In the genomic region with DNA sequence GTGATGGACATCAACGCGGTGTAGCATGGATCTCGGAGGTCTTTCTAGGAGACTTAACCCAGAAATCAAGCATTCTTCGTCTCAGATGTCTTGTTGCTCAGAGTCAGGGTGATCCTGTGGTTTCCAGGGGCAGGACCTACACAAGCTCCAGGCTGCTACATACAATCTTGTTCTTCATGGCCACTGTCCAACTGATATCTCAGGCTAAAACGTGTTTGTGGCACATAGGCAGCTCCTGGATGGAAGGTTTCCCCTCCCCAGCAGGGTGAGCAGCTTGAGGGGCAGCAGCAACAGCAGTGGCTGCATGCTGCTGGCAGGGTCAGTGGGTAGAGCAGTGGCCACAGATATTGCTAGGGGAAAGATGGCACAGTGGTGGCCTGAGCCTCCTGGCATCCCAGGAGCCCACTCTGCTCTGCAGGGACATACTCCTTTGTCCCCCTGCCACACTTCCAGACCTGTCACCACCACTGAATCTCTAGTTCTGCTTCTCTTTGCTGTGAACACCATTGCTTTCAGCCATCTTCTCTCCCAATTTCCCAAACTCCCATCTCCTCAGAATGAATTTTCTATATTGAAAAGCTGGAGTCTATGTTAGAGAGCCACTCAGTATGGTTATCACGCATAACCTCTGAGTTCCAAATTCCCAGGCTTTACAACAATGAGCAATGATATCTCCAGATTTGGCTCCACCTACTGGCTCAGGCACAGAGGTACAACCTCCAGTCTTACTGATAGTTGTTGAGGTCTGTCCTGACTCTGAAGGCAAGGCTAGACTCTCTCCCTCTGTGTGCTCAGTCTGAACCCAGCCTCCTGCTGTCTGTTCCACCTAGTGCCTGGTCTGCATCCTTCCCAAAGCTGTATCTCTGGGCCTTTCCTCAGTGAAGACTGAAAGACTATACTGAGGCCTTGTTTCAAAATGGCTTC, we compare ENCODE assay signal across 8 mouse cellular contexts. TPM values are rescaled to one million over a fixed set of nuclear protein-coding genes. Genes with fewer than 3 reads are reported as not detected.
A peak's percentile ranks its signal among the peaks of the same experiment; 100 is the strongest.
DNase-seq lines count a peak whose midpoint lies in the region; ATAC-seq and TF ChIP-seq lines count a peak whose summit lies in the region.

No protein-coding gene starts in this region.

- no peak overlapping the region for H3K4me2 ChIP-seq in heart, embryonic 12.5 days
- H3K4me2 ChIP-seq in forebrain, embryonic 11.5 days (ENCODE audit: low read depth, low read length, severe bottlenecking), result no peak overlapping the region
- no peak overlapping the region for H3K4me2 ChIP-seq in kidney, embryonic 15.5 days

- H3K4me1 ChIP-seq in heart, embryonic 12.5 days (replicated peaks), result no peaks in the 10 kb centered on the region
- no peaks in the 10 kb centered on the region for H3K4me1 ChIP-seq in ES-E14 (ENCODE audit: control insufficient read depth in 2 of 2, insufficient read depth in 2 of 2, low read length in 2 of 2, poor library complexity in 1 of 2)
- H3K4me1 ChIP-seq in forebrain, embryonic 11.5 days (replicated peaks; ENCODE audit: control insufficient read depth, insufficient read depth, low read length), result no peaks in the 10 kb centered on the region
- no peaks in the 10 kb centered on the region for H3K4me1 ChIP-seq in kidney, embryonic 15.5 days

- H3K4me3 ChIP-seq in heart, embryonic 12.5 days, result no peak overlapping the region
- H3K4me3 ChIP-seq in ES-E14 (ENCODE audit: insufficient read depth in 1 of 2, low read depth in 1 of 2, low read length in 2 of 2, poor library complexity in 1 of 2, severe bottlenecking in 1 of 2), result no peak overlapping the region
- no peak overlapping the region for H3K4me3 ChIP-seq in forebrain, embryonic 11.5 days (ENCODE audit: low read depth, low read length)
- H3K4me3 ChIP-seq in kidney, embryonic 15.5 days (replicated peaks), result no peak overlapping the region

- H3K9ac ChIP-seq in heart, embryonic 12.5 days, result no peak overlapping the region
- no peak overlapping the region for H3K9ac ChIP-seq in ES-E14 (ENCODE audit: insufficient read depth, low read depth, low read length, poor library complexity, severe bottlenecking)
- no peak overlapping the region for H3K9ac ChIP-seq in forebrain, embryonic 11.5 days (ENCODE audit: low read length)
- no peak overlapping the region for H3K9ac ChIP-seq in kidney, embryonic 15.5 days

- H3K27me3 ChIP-seq in heart, embryonic 12.5 days (replicated peaks), result no peaks in the 10 kb centered on the region
- no peaks in the 10 kb centered on the region for H3K27me3 ChIP-seq in forebrain, embryonic 11.5 days (ENCODE audit: control insufficient read depth, insufficient read depth, low read length)
- H3K27me3 ChIP-seq in kidney, embryonic 15.5 days, result no peaks in the 10 kb centered on the region

- H3K9me3 ChIP-seq in heart, embryonic 12.5 days (replicated peaks), result no peaks in the 10 kb centered on the region
- H3K9me3 ChIP-seq in ES-E14 (ENCODE audit: control insufficient read depth, insufficient read depth, low read depth, low read length), result no peaks in the 10 kb centered on the region
- no peaks in the 10 kb centered on the region for H3K9me3 ChIP-seq in forebrain, embryonic 11.5 days (ENCODE audit: control insufficient read depth, low read length)
- H3K9me3 ChIP-seq in kidney, embryonic 15.5 days (replicated peaks), result no peaks in the 10 kb centered on the region

- H3K27ac ChIP-seq in heart, embryonic 12.5 days (ENCODE audit: poor library complexity, severe bottlenecking), result no peak overlapping the region
- H3K27ac ChIP-seq in ES-E14 (ENCODE audit: insufficient read depth, low read depth, low read length, poor library complexity, severe bottlenecking), result no peak overlapping the region
- no peak overlapping the region for H3K27ac ChIP-seq in forebrain, embryonic 11.5 days (ENCODE audit: low read depth, low read length)
- no peak overlapping the region for H3K27ac ChIP-seq in kidney, embryonic 15.5 days

- 55% methylated on average over 6 of the region's 6 CpGs for WGBS in heart, embryonic 12.5 days
- WGBS in forebrain, embryonic 11.5 days, result 72% methylated on average over 6 of the region's 6 CpGs
- 69% methylated on average over 6 of the region's 6 CpGs for WGBS in kidney, embryonic 15.5 days

- peak; percentile 45; the same call in 1 of the 2 replicates for ATAC-seq in heart, embryonic 12.5 days (ENCODE audit: insufficient number of reproducible peaks, low FRiP score)
- ATAC-seq in forebrain, embryonic 11.5 days (replicated peaks; ENCODE audit: low FRiP score), result peak; percentile 71
- peak; percentile 64 for ATAC-seq in kidney, embryonic 15.5 days (replicated peaks; ENCODE audit: low FRiP score)

- H3K36me3 ChIP-seq in heart, embryonic 12.5 days, result no peaks in the 10 kb centered on the region
- no peaks in the 10 kb centered on the region for H3K36me3 ChIP-seq in ES-E14 (ENCODE audit: control insufficient read depth, insufficient read depth, low read length, poor library complexity, severe bottlenecking)
- H3K36me3 ChIP-seq in forebrain, embryonic 11.5 days (ENCODE audit: control insufficient read depth, insufficient read depth, low read length), result no peaks in the 10 kb centered on the region
- H3K36me3 ChIP-seq in kidney, embryonic 15.5 days, result no peaks in the 10 kb centered on the region

- DNase-seq in heart, adult 9 months (ENCODE audit: low spot score in 2 of 2), result no peak
- DNase-seq in ES-E14 (ENCODE audit: low read depth, low spot score), result peak; percentile 60
- DNase-seq in forebrain, embryonic 11.5 days (ENCODE audit: low spot score), result peak; percentile 53
- DNase-seq in lung, postnatal 10 days, result peak; percentile 22
- DNase-seq in right cerebral cortex, postnatal 14 days, result peak; percentile 9
- DNase-seq in heart, adult 11 months, result no peak

- in situ Hi-C loops in ES-E14 (cut with MboI; ENCODE audit: low sequenced_read_pairs in 2 of 2, unreplicated experiment in 2 of 2), result no loop called here

TF ChIP-seq in ES-E14, 5 proteins besides CTCF, POLR2A, EP300 and RAD21:
- TF ChIP-seq ZC3H11A (IDR thresholded peaks at IDR 0.05; ENCODE audit: borderline replicate concordance, low read depth, low read length) (0 out of 2 replicates have a peak, but pooled peaks have one; percentile 9), MAFK (IDR thresholded peaks at IDR 0.05; ENCODE audit: insufficient read depth, low read depth, low read length) (no peak), HCFC1 (IDR thresholded peaks at IDR 0.05; ENCODE audit: borderline replicate concordance, insufficient read depth, low read length) (no peak)

RNA-seq across cellular contexts. Expression of a gene that starts 36.8 kb away (rescaled TPM):
- not detected in 2 replicates for polyA plus RNA-seq in heart, embryonic 12.5 days (2016; fragmentation: Nextera tagmentation; extraction: Ambion mirVana)
- total RNA-seq in ES-E14 (2012; rRNA removed), result 1.4 TPM in 1 of 2 replicates, not detected in the other
- polyA plus RNA-seq in forebrain, embryonic 11.5 days (2014; fragmentation: Nextera tagmentation; extraction: Ambion mirVana), result not detected in 2 replicates
- polyA plus RNA-seq in kidney, embryonic 15.5 days (2015; fragmentation: Nextera tagmentation; extraction: Ambion mirVana), result not detected in 2 replicates

RNA-seq across cellular contexts. Expression of a gene that starts 41.0 kb away (rescaled TPM):
- polyA plus RNA-seq in heart, embryonic 12.5 days (2016; fragmentation: Nextera tagmentation; extraction: Ambion mirVana), result 0.14 TPM in 1 of 2 replicates, not detected in the other
- total RNA-seq in ES-E14 (2012; rRNA removed), result 0.16 and 5.2 TPM in 2 replicates
- polyA plus RNA-seq in forebrain, embryonic 11.5 days (2014; fragmentation: Nextera tagmentation; extraction: Ambion mirVana), result 0.13 and 0.28 TPM in 2 replicates
- polyA plus RNA-seq in kidney, embryonic 15.5 days (2015; fragmentation: Nextera tagmentation; extraction: Ambion mirVana), result 0.81 and 1.7 TPM in 2 replicates

Comparison
In these comparisons a context has a peak if more than half of its experiments do, and no peak if none do; other contexts are left out.
1. DNase-seq: peak in ES-E14 (single experiment), forebrain, embryonic 11.5 days (single experiment), lung, postnatal 10 days (single experiment) and right cerebral cortex, postnatal 14 days (single experiment); none in heart, adult 9 months (0 of 2) and heart, adult 11 months (single experiment).
2. Peak in every context shown above with its lines, with median percentiles within 50 percentile points of each other: ATAC-seq.